Mouse (Mus musculus): Measurements from ENCODE around the gene Tomm22. TPM values are rescaled to one million over a fixed set of nuclear protein-coding genes. Genes with fewer than 3 reads are reported as not detected.

Tomm22 gene
- polyA plus RNA-seq, 1 experiment from 2014 or later, result 208 TPM

DNA sequence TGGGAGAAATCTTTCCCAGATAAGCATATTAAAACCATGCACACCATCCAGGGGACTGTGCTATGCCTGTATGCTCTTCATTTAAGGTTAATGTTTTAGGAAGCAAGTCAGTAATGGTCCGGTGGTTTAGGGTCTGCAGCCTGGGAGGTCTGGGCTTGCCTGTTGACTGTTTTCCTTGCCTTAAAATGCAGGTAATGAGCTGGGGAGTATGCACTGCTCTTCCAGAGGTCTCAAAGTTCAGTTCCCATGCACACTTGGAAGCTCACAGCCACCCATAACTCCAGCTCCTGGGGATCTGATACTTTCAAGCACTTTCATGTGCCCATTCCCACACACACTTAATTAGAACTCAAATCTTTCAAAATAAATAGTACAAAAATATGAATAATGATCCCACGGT, 25.8 kb downstream of the Tomm22 start:
- 95% methylated on average over 2 of the region's 2 CpGs for WGBS
- DNase-seq (ENCODE audit: low spot score), result no peak
- Histone ChIP-seq H3K4me2 (ENCODE audit: low read depth, low read length) (no peak overlapping the region), H3K4me3 (ENCODE audit: low read depth, low read length) (no peak overlapping the region), H3K9me3 (ENCODE audit: control insufficient read depth, low read length) (no peaks in the 10 kb centered on the region), H3K4me1 (ENCODE audit: control insufficient read depth, insufficient read depth, low read length) (peaks cover 9% of the 10 kb centered on the region; the same call in 1 of the 2 replicates), H3K27ac (replicated peaks; ENCODE audit: low read depth, low read length) (no peak overlapping the region), H3K9ac (ENCODE audit: low read depth, low read length) (no peak overlapping the region), H3K36me3 (ENCODE audit: control insufficient read depth, insufficient read depth, low read length) (peaks cover 28% of the 10 kb centered on the region; the same call in 1 of the 2 replicates), H3K27me3 (replicated peaks; ENCODE audit: control insufficient read depth, insufficient read depth, low read length) (no peaks in the 10 kb centered on the region)
- ATAC-seq (ENCODE audit: low read depth), result no peak

DNA sequence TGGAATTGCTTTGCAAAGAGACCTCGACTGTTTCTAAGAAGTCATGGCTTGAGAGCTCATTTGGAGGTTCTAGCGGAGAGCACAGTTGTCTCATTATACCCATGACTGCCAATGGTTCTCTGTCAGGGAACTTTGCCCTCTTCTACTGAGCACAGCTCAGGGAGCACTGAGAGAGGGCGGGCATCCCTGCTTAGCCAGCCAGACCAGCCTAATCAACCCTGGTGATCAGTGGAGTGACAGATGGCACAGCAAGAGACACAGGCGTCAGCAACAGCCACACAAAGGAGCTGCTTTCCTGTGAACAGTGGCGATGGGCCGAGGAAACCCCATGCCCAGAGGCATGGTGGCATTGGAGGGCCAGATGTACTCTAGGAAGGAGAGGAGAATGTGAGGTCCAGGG, 26.4 kb downstream of the Tomm22 start:
- WGBS, result 76% methylated on average over 6 of the region's 6 CpGs
- no peak overlapping the region for H3K4me2 ChIP-seq (ENCODE audit: low read depth, low read length)

DNA sequence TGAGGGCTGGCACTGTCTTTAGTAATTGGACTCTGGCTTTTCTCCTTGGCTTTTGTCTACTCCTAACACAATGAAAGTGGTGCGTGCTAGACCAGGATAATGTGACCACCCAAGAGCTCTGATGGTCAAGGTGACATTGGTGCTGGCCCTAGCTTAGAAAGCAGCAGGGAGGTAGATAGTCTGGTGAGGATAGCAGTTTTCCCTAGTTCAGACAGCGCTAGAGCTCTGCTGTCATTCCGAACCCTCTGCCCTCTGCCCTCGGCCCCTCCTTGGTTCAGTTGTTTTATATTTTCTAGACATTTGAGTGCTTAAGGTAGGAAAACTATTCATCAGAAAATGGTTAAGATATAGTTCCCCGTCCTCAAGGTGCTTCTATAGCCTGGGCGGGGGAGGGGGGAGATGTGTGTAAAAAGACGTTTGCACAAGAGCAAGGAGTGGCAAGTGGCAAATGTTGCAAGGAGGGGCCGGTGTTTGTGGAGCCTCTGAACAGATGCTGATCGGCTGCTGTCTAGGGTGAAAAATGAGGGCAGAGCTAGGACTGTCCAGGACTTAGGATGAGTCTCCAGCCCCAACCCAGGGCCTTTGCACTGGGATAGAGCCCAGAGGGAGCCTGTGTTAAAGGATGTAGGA, 27.0 kb downstream of the Tomm22 start:
- no peak overlapping the region for H3K4me3 ChIP-seq (ENCODE audit: low read depth, low read length)
- peaks cover 28% of the 10 kb centered on the region; the same call in 1 of the 2 replicates for H3K36me3 ChIP-seq (ENCODE audit: control insufficient read depth, insufficient read depth, low read length)
- H3K9ac ChIP-seq (ENCODE audit: low read depth, low read length), result no peak overlapping the region
- H3K27me3 ChIP-seq (replicated peaks; ENCODE audit: control insufficient read depth, insufficient read depth, low read length), result no peaks in the 10 kb centered on the region
- WGBS, result 77% methylated on average over 9 of the region's 9 CpGs
- no peak overlapping the region for H3K27ac ChIP-seq (replicated peaks; ENCODE audit: low read depth, low read length)
- no peak overlapping the region for H3K4me2 ChIP-seq (ENCODE audit: low read depth, low read length)
- DNase-seq (ENCODE audit: low spot score), result no peak
- H3K4me1 ChIP-seq (ENCODE audit: control insufficient read depth, insufficient read depth, low read length), result peaks cover 3% of the 10 kb centered on the region; the same call in 1 of the 2 replicates
- ATAC-seq (ENCODE audit: low read depth), result 0 out of 2 replicates have a peak, but pooled peaks have one; percentile 33
- no peaks in the 10 kb centered on the region for H3K9me3 ChIP-seq (ENCODE audit: control insufficient read depth, low read length)

More for the DNA sequence above, 26.4 kb downstream of the Tomm22 start:
- Histone ChIP-seq H3K36me3 (ENCODE audit: control insufficient read depth, insufficient read depth, low read length) (peaks cover 28% of the 10 kb centered on the region; the same call in 1 of the 2 replicates), H3K4me3 (ENCODE audit: low read depth, low read length) (no peak overlapping the region), H3K9me3 (ENCODE audit: control insufficient read depth, low read length) (no peaks in the 10 kb centered on the region), H3K27ac (replicated peaks; ENCODE audit: low read depth, low read length) (no peak overlapping the region), H3K27me3 (replicated peaks; ENCODE audit: control insufficient read depth, insufficient read depth, low read length) (no peaks in the 10 kb centered on the region), H3K4me1 (ENCODE audit: control insufficient read depth, insufficient read depth, low read length) (peaks cover 4% of the 10 kb centered on the region; the same call in 1 of the 2 replicates), H3K9ac (ENCODE audit: low read depth, low read length) (no peak overlapping the region)
- ATAC-seq (ENCODE audit: low read depth), result no peak; the same call in 1 of the 2 replicates
- DNase-seq (ENCODE audit: low spot score), result no peak

DNA sequence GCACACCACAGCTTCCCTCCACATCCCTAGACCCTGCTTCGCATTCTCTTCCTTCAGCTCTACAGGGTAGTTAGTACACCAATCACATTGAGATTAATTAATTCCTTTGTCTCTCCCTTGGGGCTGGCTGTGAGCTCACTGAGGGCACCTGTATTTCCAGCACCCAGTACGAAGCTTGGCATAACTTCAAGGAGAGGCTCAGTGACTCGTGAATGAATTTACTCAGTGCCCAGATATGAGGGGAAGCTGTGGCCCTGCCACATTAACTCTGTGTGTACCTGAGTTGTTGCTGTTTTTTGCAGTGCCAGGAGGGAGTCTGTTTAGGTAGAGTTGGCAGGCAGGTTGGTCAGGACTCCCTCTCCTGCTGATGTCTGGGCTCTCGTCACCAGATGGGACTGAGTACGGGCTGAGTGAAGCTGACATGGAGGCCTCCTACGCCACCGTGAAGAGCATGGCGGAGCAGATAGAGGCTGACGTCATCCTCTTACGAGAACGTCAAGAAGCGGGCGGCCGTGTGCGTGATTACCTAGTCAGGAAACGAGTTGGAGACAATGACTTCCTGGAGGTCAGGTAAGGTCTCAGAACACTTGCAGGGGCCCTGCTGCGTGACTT, 36.0 kb downstream of the Tomm22 start:
- WGBS, result 87% methylated on average over 17 of the region's 17 CpGs
- Histone ChIP-seq H3K27ac (replicated peaks; ENCODE audit: low read depth, low read length) (no peak overlapping the region), H3K9ac (ENCODE audit: low read depth, low read length) (no peak overlapping the region), H3K4me2 (ENCODE audit: low read depth, low read length) (no peak overlapping the region), H3K4me3 (ENCODE audit: low read depth, low read length) (no peak overlapping the region), H3K36me3 (ENCODE audit: control insufficient read depth, insufficient read depth, low read length) (peaks cover 45% of the 10 kb centered on the region), H3K27me3 (replicated peaks; ENCODE audit: control insufficient read depth, insufficient read depth, low read length) (no peaks in the 10 kb centered on the region), H3K9me3 (ENCODE audit: control insufficient read depth, low read length) (no peaks in the 10 kb centered on the region), H3K4me1 (ENCODE audit: control insufficient read depth, insufficient read depth, low read length) (no peaks in the 10 kb centered on the region)
- DNase-seq (ENCODE audit: low spot score), result no peak
- ATAC-seq (ENCODE audit: low read depth), result no peak

DNA sequence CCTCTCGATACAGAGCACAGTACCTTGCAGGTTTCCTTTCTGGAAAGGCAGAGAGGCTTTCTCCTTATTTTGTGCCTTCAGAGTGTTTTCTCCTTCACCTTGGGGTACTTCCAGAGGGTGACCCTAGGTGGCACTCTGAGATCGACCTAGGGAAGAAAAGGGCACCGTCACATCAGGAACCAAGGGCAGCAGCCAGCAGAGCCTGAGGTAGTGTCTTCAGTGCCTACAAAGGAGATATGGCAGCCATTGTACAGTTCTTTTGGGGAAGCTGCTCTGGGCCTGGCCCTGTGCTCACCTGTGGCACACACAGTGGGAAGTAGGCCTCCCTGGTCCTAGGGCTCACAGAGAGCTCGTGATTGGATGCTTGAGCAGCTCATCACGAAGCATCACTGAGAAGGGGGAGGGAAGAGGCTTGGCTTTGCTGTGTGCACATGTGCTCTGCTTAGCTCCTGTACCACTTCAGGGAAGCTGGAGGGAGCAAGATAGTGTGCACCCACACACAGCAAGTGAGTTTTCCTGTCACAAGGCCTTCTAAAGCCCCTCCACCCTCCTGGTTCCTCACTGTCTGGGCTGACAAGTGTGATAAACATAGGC, 37.7 kb downstream of the Tomm22 start:
- no peak for DNase-seq (ENCODE audit: low spot score)
- 89% methylated on average over 5 of the region's 5 CpGs for WGBS
- Histone ChIP-seq H3K4me3 (ENCODE audit: low read depth, low read length) (no peak overlapping the region), H3K27ac (replicated peaks; ENCODE audit: low read depth, low read length) (no peak overlapping the region), H3K4me1 (ENCODE audit: control insufficient read depth, insufficient read depth, low read length) (no peaks in the 10 kb centered on the region), H3K9me3 (ENCODE audit: control insufficient read depth, low read length) (no peaks in the 10 kb centered on the region), H3K9ac (ENCODE audit: low read depth, low read length) (no peak overlapping the region), H3K4me2 (ENCODE audit: low read depth, low read length) (no peak overlapping the region), H3K27me3 (replicated peaks; ENCODE audit: control insufficient read depth, insufficient read depth, low read length) (no peaks in the 10 kb centered on the region), H3K36me3 (ENCODE audit: control insufficient read depth, insufficient read depth, low read length) (peaks cover 60% of the 10 kb centered on the region)
- no peak for ATAC-seq (ENCODE audit: low read depth)

DNA sequence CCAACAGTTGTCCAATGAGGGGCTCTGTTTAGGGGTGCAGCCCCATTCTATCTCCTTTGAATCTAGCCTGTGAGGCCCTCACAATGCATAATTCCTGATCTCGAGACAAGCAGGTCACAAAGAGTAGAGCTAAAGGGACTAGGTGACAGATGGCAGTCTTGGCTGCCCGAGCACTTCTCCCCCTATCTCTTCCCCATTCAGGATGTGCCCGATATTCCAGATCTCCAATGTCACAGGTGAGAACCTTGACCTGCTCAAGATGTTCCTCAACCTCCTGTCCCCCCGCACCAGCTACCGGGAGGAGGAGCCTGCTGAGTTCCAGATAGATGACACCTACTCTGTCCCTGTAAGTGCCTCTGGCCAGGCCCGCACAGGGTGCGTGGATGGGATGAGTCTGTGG, 45.0 kb downstream of the Tomm22 start:
- DNase-seq (ENCODE audit: low spot score), result no peak
- Histone ChIP-seq H3K27ac (replicated peaks; ENCODE audit: low read depth, low read length) (no peak overlapping the region), H3K36me3 (ENCODE audit: control insufficient read depth, insufficient read depth, low read length) (peaks cover 96% of the 10 kb centered on the region), H3K9ac (ENCODE audit: low read depth, low read length) (no peak overlapping the region), H3K9me3 (ENCODE audit: control insufficient read depth, low read length) (no peaks in the 10 kb centered on the region), H3K4me2 (ENCODE audit: low read depth, low read length) (no peak overlapping the region), H3K27me3 (replicated peaks; ENCODE audit: control insufficient read depth, insufficient read depth, low read length) (no peaks in the 10 kb centered on the region), H3K4me3 (ENCODE audit: low read depth, low read length) (no peak overlapping the region), H3K4me1 (ENCODE audit: control insufficient read depth, insufficient read depth, low read length) (no peaks in the 10 kb centered on the region)
- no peak for ATAC-seq (ENCODE audit: low read depth)
- 94% methylated on average over 7 of the region's 7 CpGs for WGBS

DNA sequence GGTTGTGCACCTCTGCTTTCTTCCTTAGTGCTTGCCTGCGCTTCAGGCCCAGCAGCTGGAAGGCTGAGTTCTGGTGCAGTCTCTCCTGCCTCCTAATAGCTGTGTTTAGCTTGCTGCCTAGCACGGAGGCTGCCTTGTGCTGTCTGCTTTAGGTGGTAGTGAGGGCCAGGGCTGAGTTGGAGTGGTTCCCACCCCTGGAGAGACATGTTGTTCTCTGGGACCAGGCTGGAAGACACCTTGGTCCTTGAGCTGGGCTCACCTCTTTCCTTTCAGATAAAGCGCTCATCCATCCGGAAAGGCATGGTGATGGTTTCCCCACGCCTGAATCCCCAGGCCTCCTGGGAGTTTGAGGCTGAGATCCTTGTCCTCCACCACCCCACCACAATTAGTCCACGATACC, 46.0 kb downstream of the Tomm22 start:
- peaks cover 91% of the 10 kb centered on the region for H3K36me3 ChIP-seq (ENCODE audit: control insufficient read depth, insufficient read depth, low read length)
- no peak for DNase-seq (ENCODE audit: low spot score)
- H3K27ac ChIP-seq (replicated peaks; ENCODE audit: low read depth, low read length), result no peak overlapping the region
- ATAC-seq (ENCODE audit: low read depth), result no peak
- no peak overlapping the region for H3K9ac ChIP-seq (ENCODE audit: low read depth, low read length)
- H3K27me3 ChIP-seq (replicated peaks; ENCODE audit: control insufficient read depth, insufficient read depth, low read length), result no peaks in the 10 kb centered on the region
- WGBS, result 88% methylated on average over 6 of the region's 6 CpGs
- no peaks in the 10 kb centered on the region for H3K4me1 ChIP-seq (ENCODE audit: control insufficient read depth, insufficient read depth, low read length)
- H3K4me2 ChIP-seq (ENCODE audit: low read depth, low read length), result no peak overlapping the region
- H3K9me3 ChIP-seq (ENCODE audit: control insufficient read depth, low read length), result no peaks in the 10 kb centered on the region
- H3K4me3 ChIP-seq (ENCODE audit: low read depth, low read length), result no peak overlapping the region

DNA sequence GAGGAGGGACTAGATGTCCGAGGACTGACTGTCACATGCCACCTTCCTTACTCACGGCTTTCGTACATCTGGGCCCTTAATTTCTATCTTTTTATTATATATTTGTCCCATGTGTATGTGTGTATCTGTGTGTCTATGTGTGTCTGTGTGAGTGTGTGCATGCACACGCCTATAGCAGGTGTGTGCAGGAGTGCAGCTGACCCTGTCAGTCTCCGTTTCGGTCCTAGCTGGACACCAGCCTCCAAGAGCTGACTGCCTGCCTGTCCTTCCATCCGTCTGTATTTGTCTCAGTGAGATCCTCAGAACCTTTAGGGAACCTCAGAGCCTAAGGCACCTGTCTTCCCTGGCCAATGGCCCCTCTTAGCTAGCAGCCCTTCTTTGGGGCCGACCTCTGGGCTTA, 49.6 kb downstream of the Tomm22 start:
- no peaks in the 10 kb centered on the region for H3K27me3 ChIP-seq (replicated peaks; ENCODE audit: control insufficient read depth, insufficient read depth, low read length)
- H3K36me3 ChIP-seq (ENCODE audit: control insufficient read depth, insufficient read depth, low read length), result peaks cover 72% of the 10 kb centered on the region
- no peak overlapping the region for H3K9ac ChIP-seq (ENCODE audit: low read depth, low read length)
- no peak overlapping the region for H3K4me3 ChIP-seq (ENCODE audit: low read depth, low read length)
- no peak for DNase-seq (ENCODE audit: low spot score)
- 87% methylated on average over 8 of the region's 8 CpGs for WGBS
- H3K4me2 ChIP-seq (ENCODE audit: low read depth, low read length), result no peak overlapping the region
- no peaks in the 10 kb centered on the region for H3K4me1 ChIP-seq (ENCODE audit: control insufficient read depth, insufficient read depth, low read length)
- H3K9me3 ChIP-seq (ENCODE audit: control insufficient read depth, low read length), result no peaks in the 10 kb centered on the region
- no peak overlapping the region for H3K27ac ChIP-seq (replicated peaks; ENCODE audit: low read depth, low read length)
- no peak for ATAC-seq (ENCODE audit: low read depth)

Data from embryonic facial prominence, embryonic 14.5 days (tissue).